In genomic region chr9:35493033-35493732, GRCm38 (mm10) we compare ENCODE assay signal across 11 mouse cellular contexts. TPM values are rescaled to one million over a fixed set of nuclear protein-coding genes. Genes with fewer than 3 reads are reported as not detected.
DNase-seq lines count a peak whose midpoint lies in the region; ATAC-seq and TF ChIP-seq lines count a peak whose summit lies in the region.
"Had no signal": no experiment of that assay in that cellular context is flagged by ENCODE, and none has a peak within 500 bp of the region (broad histone marks: within the 10 kb centered on the region; RNA-seq: fewer than 3 reads in every experiment).

No protein-coding gene starts in this region.

- H3K36me3 ChIP-seq in lung, embryonic 15.5 days, result no peaks in the 10 kb centered on the region
- peaks cover 57% of the 10 kb centered on the region for H3K36me3 ChIP-seq in forebrain, embryonic 14.5 days (ENCODE audit: control insufficient read depth, insufficient read depth, low read length)
- H3K36me3 ChIP-seq in kidney, postnatal 0 days (ENCODE audit: insufficient read depth, low read length), result peaks cover 6% of the 10 kb centered on the region; the same call in 1 of the 2 replicates
- H3K36me3 ChIP-seq in stomach, postnatal 0 days (ENCODE audit: control insufficient read depth, insufficient read depth, low read length), result no peaks in the 10 kb centered on the region; the same call in 1 of the 2 replicates
- H3K36me3 ChIP-seq: liver, embryonic 12.5 days had no signal

- ATAC-seq in lung, embryonic 15.5 days (ENCODE audit: borderline replicate concordance, extremely low read depth, low FRiP score, low TSS enrichment), result peak; percentile 46; the same call in 1 of the 2 replicates
- ATAC-seq in forebrain, embryonic 14.5 days, result no peak
- peak; percentile 83 for ATAC-seq in kidney, postnatal 0 days (replicated peaks; ENCODE audit: low FRiP score, low read depth)
- peak; percentile 89 for ATAC-seq in stomach, postnatal 0 days (ENCODE audit: low FRiP score, low TSS enrichment)
- ATAC-seq: liver, embryonic 12.5 days had no signal

- peak; percentile 34 for TF ChIP-seq EP300 in stomach, postnatal 0 days (optimal IDR thresholded peaks at IDR 0.05)

- no peaks in the 10 kb centered on the region for H3K9me3 ChIP-seq in lung, embryonic 15.5 days
- no peaks in the 10 kb centered on the region for H3K9me3 ChIP-seq in forebrain, embryonic 14.5 days (replicated peaks; ENCODE audit: control insufficient read depth, low read length)
- no peaks in the 10 kb centered on the region for H3K9me3 ChIP-seq in kidney, postnatal 0 days (replicated peaks; ENCODE audit: low read length)
- no peaks in the 10 kb centered on the region for H3K9me3 ChIP-seq in stomach, postnatal 0 days (ENCODE audit: control insufficient read depth, low read length)
- H3K9me3 ChIP-seq: liver, embryonic 12.5 days had no signal

- no peak for TF ChIP-seq CTCF in kidney, postnatal 0 days (IDR thresholded peaks at IDR 0.05; ENCODE audit: low read depth)
- TF ChIP-seq CTCF in stomach, postnatal 0 days (IDR thresholded peaks at IDR 0.05; ENCODE audit: low read depth), result no peak

- H3K9ac ChIP-seq in lung, embryonic 15.5 days, result no peak overlapping the region
- no peak overlapping the region for H3K9ac ChIP-seq in forebrain, embryonic 14.5 days (ENCODE audit: low read length)
- H3K9ac ChIP-seq in kidney, postnatal 0 days (ENCODE audit: low read depth, low read length), result no peak overlapping the region
- H3K9ac ChIP-seq in stomach, postnatal 0 days (ENCODE audit: low read length), result no peak overlapping the region
- H3K9ac ChIP-seq: liver, embryonic 12.5 days had no signal

- H3K27me3 ChIP-seq in lung, embryonic 15.5 days, result no peaks in the 10 kb centered on the region
- no peaks in the 10 kb centered on the region for H3K27me3 ChIP-seq in forebrain, embryonic 14.5 days (replicated peaks; ENCODE audit: control insufficient read depth, insufficient read depth, low read length)
- no peaks in the 10 kb centered on the region for H3K27me3 ChIP-seq in kidney, postnatal 0 days (ENCODE audit: insufficient read depth, low read length)
- no peaks in the 10 kb centered on the region for H3K27me3 ChIP-seq in stomach, postnatal 0 days (ENCODE audit: control insufficient read depth, insufficient read depth, low read length)
- H3K27me3 ChIP-seq: liver, embryonic 12.5 days had no signal

- no peak overlapping the region for H3K4me3 ChIP-seq in lung, embryonic 15.5 days
- H3K4me3 ChIP-seq in forebrain, embryonic 14.5 days (ENCODE audit: low read depth, low read length), result no peak overlapping the region
- H3K4me3 ChIP-seq in kidney, postnatal 0 days (replicated peaks; ENCODE audit: low read depth, low read length), result no peak overlapping the region
- H3K4me3 ChIP-seq in stomach, postnatal 0 days (ENCODE audit: low read depth, low read length), result no peak overlapping the region
- H3K4me3 ChIP-seq: gastrocnemius, adult 2 months; liver, embryonic 12.5 days had no signal

- no peak for DNase-seq in lung, postnatal 10 days
- peak; percentile 44 for DNase-seq in forebrain, embryonic 14.5 days (ENCODE audit: low spot score)
- DNase-seq in kidney, postnatal 0 days (ENCODE audit: low spot score), result peak; percentile 58
- peak; percentile 30 for DNase-seq in stomach, postnatal 0 days (ENCODE audit: low spot score)
- no peak for DNase-seq in frontal cortex, postnatal 14 days (ENCODE audit: low spot score in 2 of 2)
- no peak for DNase-seq in cerebellum, adult 9-10 months
- DNase-seq: cerebellum, postnatal 14 days; gastrocnemius, adult 2 months; heart, postnatal 10 days had no signal

- peak overlapping the region; percentile 32; the same call in 1 of the 2 replicates for H3K27ac ChIP-seq in lung, embryonic 15.5 days
- no peak overlapping the region for H3K27ac ChIP-seq in forebrain, embryonic 14.5 days (ENCODE audit: low read depth, low read length)
- no peak overlapping the region for H3K27ac ChIP-seq in kidney, postnatal 0 days
- no peak overlapping the region for H3K27ac ChIP-seq in stomach, postnatal 0 days (replicated peaks)
- H3K27ac ChIP-seq: gastrocnemius, adult 2 months; liver, embryonic 12.5 days had no signal

- WGBS in lung, embryonic 15.5 days, result 54% methylated on average over 7 of the region's 7 CpGs
- 39% methylated on average over 7 of the region's 7 CpGs for WGBS in forebrain, embryonic 14.5 days
- 40% methylated on average over 7 of the region's 7 CpGs for WGBS in kidney, postnatal 0 days
- 54% methylated on average over 7 of the region's 7 CpGs for WGBS in stomach, postnatal 0 days

- H3K4me1 ChIP-seq in lung, embryonic 15.5 days, result no peaks in the 10 kb centered on the region
- H3K4me1 ChIP-seq in forebrain, embryonic 14.5 days (ENCODE audit: control insufficient read depth, insufficient read depth, low read length), result peaks cover 2% of the 10 kb centered on the region; the same call in 1 of the 2 replicates
- no peaks in the 10 kb centered on the region; the same call in 1 of the 2 replicates for H3K4me1 ChIP-seq in kidney, postnatal 0 days (replicated peaks; ENCODE audit: insufficient read depth, low read length)
- H3K4me1 ChIP-seq in stomach, postnatal 0 days (replicated peaks; ENCODE audit: control insufficient read depth, insufficient read depth), result no peaks in the 10 kb centered on the region
- H3K4me1 ChIP-seq: liver, embryonic 12.5 days had no signal

- H3K4me2 ChIP-seq in lung, embryonic 15.5 days, result no peak overlapping the region
- no peak overlapping the region for H3K4me2 ChIP-seq in forebrain, embryonic 14.5 days (ENCODE audit: low read length)
- no peak overlapping the region for H3K4me2 ChIP-seq in kidney, postnatal 0 days (ENCODE audit: low read length)
- no peak overlapping the region for H3K4me2 ChIP-seq in stomach, postnatal 0 days (replicated peaks; ENCODE audit: low read depth)
- H3K4me2 ChIP-seq: liver, embryonic 12.5 days had no signal

RNA-seq across cellular contexts. Expression of gene Gm1113, which starts 24.9 kb away (rescaled TPM):
- polyA plus RNA-seq in lung, embryonic 15.5 days (2015; fragmentation: Nextera tagmentation; extraction: Ambion mirVana), result not detected in 2 replicates
- not detected in 2 replicates for polyA plus RNA-seq in forebrain, embryonic 14.5 days (2014; fragmentation: Nextera tagmentation; extraction: Ambion mirVana)
- not detected in 2 replicates for polyA plus RNA-seq in kidney, postnatal 0 days (2015; fragmentation: Nextera tagmentation; extraction: Ambion mirVana)
- polyA plus RNA-seq in stomach, postnatal 0 days (2015; fragmentation: Nextera tagmentation; extraction: Ambion mirVana), result not detected in 2 replicates
- polyA plus RNA-seq: liver, embryonic 12.5 days had no signal

Comparison
In these comparisons a context has a peak if more than half of its experiments do, and no peak if none do; other contexts are left out.
1. DNase-seq: peak in forebrain, embryonic 14.5 days (single experiment), kidney, postnatal 0 days (single experiment) and stomach, postnatal 0 days (single experiment); none in lung, postnatal 10 days (single experiment), frontal cortex, postnatal 14 days (0 of 2) and cerebellum, adult 9-10 months (single experiment).